Mouse (Mus musculus): Measurements from ENCODE around the gene 1110008L16Rik.

1110008L16Rik gene

GRCm38 (mm10) chr12:55343998-55344397, 44.6 kb downstream of the 1110008L16Rik start:
- no peak for DNase-seq

GRCm38 (mm10) chr12:55344583-55344982, 45.2 kb downstream of the 1110008L16Rik start:
- no peak for DNase-seq

GRCm38 (mm10) chr12:55353423-55353822, 54.0 kb downstream of the 1110008L16Rik start:
- no peak for DNase-seq

- peak in 1 of 2 experiments; percentile 42 for DNase-seq
Measured at GRCm38 (mm10) chr12:55354904-55355303, 55.5 kb downstream of the 1110008L16Rik start.

GRCm38 (mm10) chr12:55357303-55357702, 57.9 kb downstream of the 1110008L16Rik start:
- DNase-seq = no peak

- DNase-seq = no peak
Measured at GRCm38 (mm10) chr12:55360929-55361328, 61.6 kb downstream of the 1110008L16Rik start.

- no peak for DNase-seq
Measured at GRCm38 (mm10) chr12:55365083-55365482, 65.7 kb downstream of the 1110008L16Rik start.

- DNase-seq = peak in 1 of 2 experiments; percentile 36
Measured at GRCm38 (mm10) chr12:55372424-55373055, 73.2 kb downstream of the 1110008L16Rik start.

GRCm38 (mm10) chr12:55376956-55377609, 77.7 kb downstream of the 1110008L16Rik start:
- DNase-seq = no peak

GRCm38 (mm10) chr12:55377610-55377980, 78.2 kb downstream of the 1110008L16Rik start:
- no peak for DNase-seq

GRCm38 (mm10) chr12:55384023-55384749, 84.8 kb downstream of the 1110008L16Rik start, which contains the start of gene Psma6:
Gene Psma6 (plus strand): TSS chr12:55384222.
- peak in 1 of 2 experiments; percentile 35 for DNase-seq

GRCm38 (mm10) chr12:55384826-55385225, 85.4 kb downstream of the 1110008L16Rik start:
- peak in 1 of 2 experiments; percentile 27 for DNase-seq

- DNase-seq = peak in 1 of 2 experiments; percentile 35
Measured at GRCm38 (mm10) chr12:55385931-55386330, 86.6 kb downstream of the 1110008L16Rik start.

- DNase-seq = peak in 1 of 2 experiments; percentile 28
Measured at GRCm38 (mm10) chr12:55386456-55386855, 87.1 kb downstream of the 1110008L16Rik start.

- DNase-seq = peak in 1 of 2 experiments; percentile 30
Measured at GRCm38 (mm10) chr12:55387083-55387787, 87.9 kb downstream of the 1110008L16Rik start.

GRCm38 (mm10) chr12:55387788-55388465, 88.5 kb downstream of the 1110008L16Rik start:
- DNase-seq = peak; percentile 64 to 81

- peak; percentile 77 to 93 for DNase-seq
Measured at GRCm38 (mm10) chr12:55388478-55388877, 89.1 kb downstream of the 1110008L16Rik start.

- DNase-seq = peak; percentile 56 to 69
Measured at GRCm38 (mm10) chr12:55389132-55390081, 90.0 kb downstream of the 1110008L16Rik start.

GRCm38 (mm10) chr12:55392120-55392519, 92.7 kb downstream of the 1110008L16Rik start:
- no peak for DNase-seq

- DNase-seq = no peak
Measured at GRCm38 (mm10) chr12:55392733-55393577, 93.6 kb downstream of the 1110008L16Rik start.
